ENCODE assay signal across 8 mouse cellular contexts in the genomic region with DNA sequence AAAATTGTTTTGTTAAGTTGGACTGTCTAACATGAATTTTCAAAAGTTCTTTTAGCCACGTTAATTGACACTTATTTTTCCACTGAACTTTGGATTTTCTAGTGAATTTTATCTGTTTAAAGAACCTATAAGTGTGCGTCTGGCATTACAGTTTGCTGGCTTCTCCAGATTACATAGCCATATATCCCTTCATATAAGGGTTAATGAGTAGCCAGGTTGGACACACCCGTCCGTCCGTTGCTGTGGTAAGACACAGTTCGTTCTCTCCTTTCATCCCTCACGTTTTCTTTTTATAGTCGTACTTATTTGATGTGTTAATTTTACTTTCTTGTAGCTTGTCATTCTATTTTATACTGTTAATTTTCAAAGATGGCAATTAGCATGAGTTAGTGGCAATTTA. TPM values are rescaled to one million over a fixed set of nuclear protein-coding genes. Genes with fewer than 3 reads are reported as not detected.
A peak's percentile ranks its signal among the peaks of the same experiment; 100 is the strongest.
DNase-seq lines count a peak whose midpoint lies in the region; ATAC-seq and TF ChIP-seq lines count a peak whose summit lies in the region.
"Had no signal": no experiment of that assay in that cellular context is flagged by ENCODE, and none has a peak within 500 bp of the region (broad histone marks: within the 10 kb centered on the region; RNA-seq: fewer than 3 reads in every experiment).

No protein-coding gene starts in this region.

- H3K27ac ChIP-seq in kidney, postnatal 0 days, result 0 out of 2 replicates have a peak overlapping the region, but pooled peaks have one; percentile 82
- peak overlapping the region; percentile 97 for H3K27ac ChIP-seq in MEL (ENCODE audit: control insufficient read depth, low read depth, low read length)
- H3K27ac ChIP-seq in embryonic facial prominence, embryonic 15.5 days (replicated peaks), result peak overlapping the region; percentile 44; the same call in 1 of the 2 replicates
- H3K27ac ChIP-seq in macrophage, result peak overlapping the region; percentile 98

- H3K79me2 ChIP-seq in MEL (ENCODE audit: control insufficient read depth, insufficient read depth, low read length, poor library complexity) (peaks cover 33% of the 10 kb centered on the region), macrophage (ENCODE audit: inconsistent target) (peaks cover 100% of the 10 kb centered on the region)

- DNase-seq in kidney, postnatal 0 days (ENCODE audit: low spot score), result no peak
- DNase-seq in kidney, postnatal 36 days, result no peak
- no peak for DNase-seq in MEL (ENCODE audit: low read depth, low spot score)
- DNase-seq in urinary bladder, adult 2 months (ENCODE audit: low spot score), result no peak
- no peak for DNase-seq in embryo, embryonic 10.5 days (ENCODE audit: low spot score)

- no peak overlapping the region for H3K9ac ChIP-seq in kidney, postnatal 0 days (ENCODE audit: low read depth, low read length)
- H3K9ac ChIP-seq in MEL (ENCODE audit: control insufficient read depth, low read depth, low read length, poor library complexity, severe bottlenecking), result peak overlapping the region; percentile 84
- H3K9ac ChIP-seq in embryonic facial prominence, embryonic 15.5 days, result no peak overlapping the region

- 0 out of 2 replicates have a peak, but pooled peaks cover 12% of the 10 kb centered on the region for H3K4me1 ChIP-seq in kidney, postnatal 0 days (replicated peaks; ENCODE audit: insufficient read depth, low read length)
- peaks cover 6 to 12% of the 10 kb centered on the region in 2 experiments for H3K4me1 ChIP-seq in MEL (ENCODE audit: control insufficient read depth in 1 of 2, insufficient read depth in 2 of 2, low read length in 2 of 2)
- H3K4me1 ChIP-seq in embryonic facial prominence, embryonic 15.5 days, result peaks cover 6% of the 10 kb centered on the region; the same call in 1 of the 2 replicates

- TF ChIP-seq RAD21 in MEL (IDR thresholded peaks at IDR 0.05; ENCODE audit: low read depth, low read length), result no peak

- peak overlapping the region; percentile 12; the same call in 1 of the 2 replicates for H3K4me3 ChIP-seq in kidney, postnatal 0 days (replicated peaks; ENCODE audit: low read depth, low read length)
- H3K4me3 ChIP-seq in MEL (ENCODE audit: control insufficient read depth in 1 of 2, insufficient read depth in 1 of 2, low read depth in 2 of 2, low read length in 2 of 2) (peak overlapping the region; percentile 74 to 94), macrophage (ENCODE audit: inconsistent target) (peak overlapping the region; percentile 82)
- peak overlapping the region; percentile 28 for H3K4me3 ChIP-seq in embryonic facial prominence, embryonic 15.5 days (replicated peaks)

- TF ChIP-seq EP300 in MEL (IDR thresholded peaks at IDR 0.05; ENCODE audit: low read depth in 1 of 2, low read length in 2 of 2), result no peak

- H3K4me2 ChIP-seq in kidney, postnatal 0 days (ENCODE audit: low read length), result 0 out of 2 replicates have a peak overlapping the region, but pooled peaks have one; percentile 33
- no peak overlapping the region; the same call in 1 of the 2 replicates for H3K4me2 ChIP-seq in embryonic facial prominence, embryonic 15.5 days (replicated peaks)

- no peaks in the 10 kb centered on the region for H3K36me3 ChIP-seq in kidney, postnatal 0 days (ENCODE audit: insufficient read depth, low read length)
- peaks cover 0 to 24% of the 10 kb centered on the region in 2 experiments; a peak in 2 of 4 replicates for H3K36me3 ChIP-seq in MEL (ENCODE audit: control insufficient read depth in 1 of 2, insufficient read depth in 2 of 2, low read length in 2 of 2)
- H3K36me3 ChIP-seq in embryonic facial prominence, embryonic 15.5 days, result no peaks in the 10 kb centered on the region
- no peaks in the 10 kb centered on the region for H3K36me3 ChIP-seq in macrophage (ENCODE audit: inconsistent target)

- WGBS in kidney, postnatal 0 days, result 56% methylated on average over 8 of the region's 8 CpGs
- 70% methylated on average over 8 of the region's 8 CpGs for WGBS in embryonic facial prominence, embryonic 15.5 days
- WGBS in macrophage (ENCODE audit: missing documents), result 18% methylated on average over 8 of the region's 8 CpGs

- no peak for TF ChIP-seq CTCF in kidney, postnatal 0 days (IDR thresholded peaks at IDR 0.05; ENCODE audit: low read depth)
- TF ChIP-seq CTCF in MEL (IDR thresholded peaks at IDR 0.05 in 2 of 3, conservative IDR thresholded peaks at IDR 0.05 in 1 of 3; ENCODE audit: control insufficient read depth in 1 of 3, insufficient read depth in 1 of 3, low read depth in 2 of 3, low read length in 3 of 3, poor library complexity in 1 of 3, severe bottlenecking in 1 of 3), result no peak

- TF ChIP-seq POLR2A in MEL (IDR thresholded peaks at IDR 0.05; ENCODE audit: control insufficient read depth in 1 of 2, insufficient read depth in 1 of 2, low read depth in 1 of 2, low read length in 2 of 2, poor library complexity in 1 of 2), result no peak

- no peaks in the 10 kb centered on the region for H3K9me3 ChIP-seq in kidney, postnatal 0 days (replicated peaks; ENCODE audit: low read length)
- H3K9me3 ChIP-seq in MEL (replicated peaks; ENCODE audit: insufficient read depth, low read length), result no peaks in the 10 kb centered on the region
- no peaks in the 10 kb centered on the region for H3K9me3 ChIP-seq in embryonic facial prominence, embryonic 15.5 days (replicated peaks)

- no peaks in the 10 kb centered on the region for H3K27me3 ChIP-seq in kidney, postnatal 0 days (ENCODE audit: insufficient read depth, low read length)
- H3K27me3 ChIP-seq in MEL (ENCODE audit: control insufficient read depth in 1 of 2, insufficient read depth in 2 of 2, low read length in 2 of 2), result no peaks in the 10 kb centered on the region
- H3K27me3 ChIP-seq in embryonic facial prominence, embryonic 15.5 days, result no peaks in the 10 kb centered on the region

- ATAC-seq in kidney, postnatal 0 days (replicated peaks; ENCODE audit: low FRiP score, low read depth), result no peak; the same call in 1 of the 2 replicates
- no peak for ATAC-seq in embryonic facial prominence, embryonic 15.5 days (ENCODE audit: insufficient number of reproducible peaks, low FRiP score, low TSS enrichment, low read depth)
- ATAC-seq: hindbrain, embryonic 16.5 days had no signal

TF ChIP-seq in MEL, 35 proteins besides CTCF, POLR2A, EP300 and RAD21:
- TF ChIP-seq TCF12 (IDR thresholded peaks at IDR 0.05; ENCODE audit: low read depth, low read length), result no peak
- no peak for TF ChIP-seq KAT2A (conservative IDR thresholded peaks at IDR 0.05; ENCODE audit: low read depth, low read length)
- no peak for TF ChIP-seq ELF1 (IDR thresholded peaks at IDR 0.05; ENCODE audit: low read depth, low read length)
- no peak for TF ChIP-seq USF1 (IDR thresholded peaks at IDR 0.05; ENCODE audit: low read depth, low read length)
- TF ChIP-seq NRF1 (IDR thresholded peaks at IDR 0.05; ENCODE audit: insufficient read depth, low read depth, low read length, poor library complexity, severe bottlenecking), result no peak
- no peak for TF ChIP-seq MEF2A (IDR thresholded peaks at IDR 0.05; ENCODE audit: extremely low read depth, insufficient replicate concordance, low read depth, low read length, poor library complexity, severe bottlenecking)
- no peak for TF ChIP-seq GABPA (IDR thresholded peaks at IDR 0.05; ENCODE audit: low read depth, low read length)
- TF ChIP-seq UBTF (IDR thresholded peaks at IDR 0.05; ENCODE audit: borderline replicate concordance, insufficient read depth, low read depth, low read length), result no peak
- TF ChIP-seq NELFE (IDR thresholded peaks at IDR 0.05; ENCODE audit: low read depth, low read length), result no peak
- no peak for TF ChIP-seq SIN3A (IDR thresholded peaks at IDR 0.05; ENCODE audit: low read length)
- TF ChIP-seq RCOR1 (IDR thresholded peaks at IDR 0.05; ENCODE audit: low read depth, low read length), result no peak
- no peak for TF ChIP-seq ZKSCAN1 (IDR thresholded peaks at IDR 0.05; ENCODE audit: low read depth, low read length)
- no peak for TF ChIP-seq BHLHE40 (IDR thresholded peaks at IDR 0.05; ENCODE audit: borderline replicate concordance, low read depth, low read length)
- no peak for TF ChIP-seq MYC (IDR thresholded peaks at IDR 0.05; ENCODE audit: low read depth, low read length)
- TF ChIP-seq MAZ (IDR thresholded peaks at IDR 0.05; ENCODE audit: low read depth, low read length), result no peak
- TF ChIP-seq HCFC1 (IDR thresholded peaks at IDR 0.05; ENCODE audit: low read depth, low read length), result no peak
- no peak for TF ChIP-seq ZC3H11A (IDR thresholded peaks at IDR 0.05; ENCODE audit: low read depth, low read length)
TF ChIP-seq in MEL: peak in this region for 0.

RNA-seq across cellular contexts. Expression of a gene that starts 33.8 kb away (rescaled TPM):
- 46.8 and 47.6 TPM in 2 replicates for polyA plus RNA-seq in kidney, postnatal 0 days (2015; fragmentation: Nextera tagmentation; extraction: Ambion mirVana)
- total RNA-seq in MEL (2012; rRNA removed), result 14.5 and 15.9 TPM in 2 replicates
- polyA plus RNA-seq in MEL (2012; ENCODE audit: insufficient read depth in 1 of 2, insufficient read length in 2 of 2, low read depth in 1 of 2, low replicate concordance in 2 of 2, missing spikeins in 1 of 2) (10 to 100 TPM; 22.1 to 87.6 TPM), macrophage (2018) (29.1 to 84.4 TPM (median 35.1 TPM) in 3 replicates)
- polyA plus RNA-seq in embryonic facial prominence, embryonic 15.5 days (2015; fragmentation: Nextera tagmentation; extraction: Ambion mirVana), result 44.2 and 45.2 TPM in 2 replicates
- total RNA-seq in macrophage (2018; cell fraction: chromatin; rRNA removed), result 100 to 1,000 TPM in 2 of 26 experiments, 10 to 100 TPM in 24; 40.8 to 103 (median 73.2) TPM
- 10 to 100 TPM; 32.3 to 55.0 (median 37.6) TPM for total RNA-seq in macrophage (2018; cell fraction: cytosol; rRNA removed)
- 10 to 100 TPM; 29.9 to 80.7 (median 44.3) TPM for total RNA-seq in macrophage (2018; cell fraction: nucleus; rRNA removed)
- polyA plus RNA-seq in urinary bladder, adult 2 months (2012; rRNA removed), result 17.8 and 18.7 TPM in 2 replicates

RNA-seq across cellular contexts. Expression of a gene that starts 34.1 kb away (rescaled TPM):
- 18.2 and 18.3 TPM in 2 replicates for polyA plus RNA-seq in kidney, postnatal 0 days (2015; fragmentation: Nextera tagmentation; extraction: Ambion mirVana)
- 21.5 and 27.3 TPM in 2 replicates for total RNA-seq in MEL (2012; rRNA removed)
- polyA plus RNA-seq in MEL (2012; ENCODE audit: insufficient read depth in 1 of 2, insufficient read length in 2 of 2, low read depth in 1 of 2, low replicate concordance in 2 of 2, missing spikeins in 1 of 2) (10 to 100 TPM; 24.2 to 43.1 TPM), macrophage (2018) (52.2 to 64.9 TPM (median 62.1 TPM) in 3 replicates)
- polyA plus RNA-seq in embryonic facial prominence, embryonic 15.5 days (2015; fragmentation: Nextera tagmentation; extraction: Ambion mirVana), result 16.4 and 18.5 TPM in 2 replicates
- 100 to 1,000 TPM in 10 of 26 experiments, 10 to 100 TPM in 16; 47.7 to 153 (median 95.3) TPM for total RNA-seq in macrophage (2018; cell fraction: chromatin; rRNA removed)
- 10 to 100 TPM; 48.3 to 92.7 (median 80.1) TPM for total RNA-seq in macrophage (2018; cell fraction: cytosol; rRNA removed)
- total RNA-seq in macrophage (2018; cell fraction: nucleus; rRNA removed), result 100 to 1,000 TPM in 8 of 26 experiments, 10 to 100 TPM in 18; 57.1 to 163 (median 87.9) TPM
- 40.7 and 41.9 TPM in 2 replicates for polyA plus RNA-seq in urinary bladder, adult 2 months (2012; rRNA removed)

Comparison
In these comparisons a context has a peak if more than half of its experiments do, and no peak if none do; other contexts are left out.
1. H3K27ac ChIP-seq: peak in every context shown above with its lines; median percentile 98 in macrophage; 97 in MEL; 82 in kidney, postnatal 0 days; 44 in embryonic facial prominence, embryonic 15.5 days.
2. H3K4me3 ChIP-seq: peak in every context shown above with its lines; median percentile 84 in MEL; 82 in macrophage; 28 in embryonic facial prominence, embryonic 15.5 days; 12 in kidney, postnatal 0 days.